Mouse (Mus musculus) thymus, adult 18-20 months (tissue): ENCODE data around the gene Pik3c2b.

ENCODE experiments used
- DNase-seq, 2 experiments: peaks; one replicate each; pipeline ENCODE4 v3.0.0; 2022; ENCODE audit warnings: mixed read lengths in 2 of 2

The Pik3c2b gene

DNA sequence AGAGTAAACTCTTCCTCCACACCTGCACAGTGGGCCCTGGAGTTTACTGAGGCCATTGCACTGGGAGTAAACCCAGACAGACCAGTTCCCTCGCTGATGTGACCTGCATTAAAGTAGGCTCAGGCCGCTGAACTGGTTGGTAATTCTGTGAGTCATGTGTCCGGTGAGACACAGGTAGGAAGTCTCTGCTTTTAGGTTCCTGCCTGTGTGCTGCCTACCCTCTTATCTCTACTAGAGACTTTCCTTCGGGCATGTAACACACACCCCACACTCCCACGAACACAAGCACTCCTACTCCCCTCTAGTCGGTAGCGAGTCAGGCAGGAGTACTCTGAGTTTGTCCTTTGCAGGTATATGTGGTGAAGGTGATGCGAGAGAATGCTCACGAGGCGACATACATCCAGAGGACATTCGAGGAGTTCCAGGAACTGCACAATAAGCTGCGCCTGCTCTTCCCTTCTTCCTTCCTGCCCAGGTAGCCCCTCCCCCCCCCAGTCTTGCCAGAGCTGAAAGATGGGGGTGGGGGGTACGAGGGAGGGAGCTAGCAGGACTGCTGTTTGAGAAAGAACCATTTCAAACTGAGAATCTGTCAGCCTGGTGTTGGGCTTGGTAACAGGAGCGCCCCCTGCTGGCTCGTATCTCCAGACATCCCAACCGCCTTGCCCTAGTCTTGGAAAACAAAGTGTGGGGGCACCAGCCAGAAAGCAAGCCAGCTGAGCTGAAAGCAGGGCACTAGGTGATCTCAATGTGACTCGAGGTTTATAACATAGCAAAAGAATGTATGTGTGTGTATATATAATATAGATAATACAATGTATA is 55.7 kb downstream of the Pik3c2b start:
- DNase-seq = peak; percentile 43 to 44

DNA sequence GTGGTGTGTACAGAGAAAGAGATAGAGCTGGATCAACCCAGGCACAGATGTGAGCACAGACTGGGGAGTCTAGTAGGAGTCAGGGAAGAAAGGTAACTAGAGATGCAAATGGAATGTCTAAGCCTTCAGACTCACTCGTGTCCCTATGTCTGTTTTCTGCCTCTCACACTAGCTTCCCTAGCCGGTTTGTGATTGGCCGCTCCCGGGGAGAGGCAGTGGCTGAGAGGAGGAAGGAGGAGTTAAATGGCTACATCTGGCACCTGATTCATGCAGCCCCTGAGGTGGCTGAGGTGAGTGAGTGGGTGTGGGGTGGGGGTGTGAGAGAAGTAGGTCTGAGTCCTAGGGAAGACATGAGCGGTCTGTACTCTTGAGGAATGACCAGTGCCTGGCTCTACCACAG is 56.6 kb downstream of the Pik3c2b start:
- DNase-seq = no peak

DNA sequence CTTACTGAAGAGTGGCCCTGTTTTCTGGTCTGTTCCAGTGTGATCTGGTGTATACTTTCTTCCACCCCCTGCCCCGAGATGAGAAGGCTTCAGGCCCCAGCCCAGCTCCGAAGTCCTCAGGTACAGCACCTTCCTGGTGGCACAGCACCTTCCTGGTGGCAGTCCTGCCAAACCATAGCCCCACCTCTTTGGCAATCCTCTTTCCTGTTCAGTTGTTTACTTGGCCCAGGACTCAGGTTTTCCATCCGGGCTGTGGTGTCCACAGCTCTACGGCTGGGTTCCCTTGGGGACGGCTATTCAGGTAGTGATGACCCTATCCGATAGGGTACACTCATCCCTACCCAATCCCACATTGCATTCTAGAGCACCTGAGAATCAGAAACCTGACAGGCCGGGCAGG is 57.8 kb downstream of the Pik3c2b start:
- no peak for DNase-seq

DNA sequence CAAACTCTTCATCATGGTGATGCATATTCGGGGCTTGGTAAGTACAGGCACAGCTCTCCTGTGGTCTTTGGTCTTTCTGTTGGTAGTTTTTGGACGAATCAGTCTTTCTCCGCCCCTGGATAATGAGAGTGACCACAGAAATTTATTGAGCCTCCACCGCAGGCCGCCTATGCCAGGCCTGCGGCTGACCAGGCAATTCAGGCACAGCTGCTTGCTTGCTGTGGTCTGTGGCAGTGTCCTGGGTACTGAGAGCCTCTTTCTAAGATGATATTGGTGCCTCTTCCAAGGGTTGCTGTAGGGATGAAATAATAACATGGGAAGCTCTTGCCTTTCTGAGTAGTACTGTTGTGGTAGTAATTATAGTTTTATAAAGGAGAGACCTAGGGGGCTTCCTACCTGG is 58.4 kb downstream of the Pik3c2b start:
- DNase-seq = no peak

DNA sequence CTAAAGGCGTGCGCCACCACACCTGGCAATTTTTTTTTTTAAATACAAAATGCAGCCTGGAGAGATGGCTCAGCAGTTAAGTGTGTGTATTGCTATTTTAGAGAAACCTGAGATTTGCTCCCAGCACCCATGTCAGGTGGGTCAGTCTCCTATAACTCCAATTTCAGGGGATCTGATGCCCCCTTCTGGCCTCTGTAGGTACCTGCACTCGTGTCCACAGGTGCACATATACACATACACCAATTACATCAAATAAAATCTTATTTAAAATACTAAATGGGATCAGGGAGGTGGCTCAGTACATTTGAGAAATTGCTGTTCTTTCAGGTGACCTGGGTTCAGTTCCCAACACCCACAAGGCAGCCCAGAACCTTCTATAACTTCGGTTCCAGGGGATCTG is 70.6 kb downstream of the Pik3c2b start:
- DNase-seq = no peak

DNA sequence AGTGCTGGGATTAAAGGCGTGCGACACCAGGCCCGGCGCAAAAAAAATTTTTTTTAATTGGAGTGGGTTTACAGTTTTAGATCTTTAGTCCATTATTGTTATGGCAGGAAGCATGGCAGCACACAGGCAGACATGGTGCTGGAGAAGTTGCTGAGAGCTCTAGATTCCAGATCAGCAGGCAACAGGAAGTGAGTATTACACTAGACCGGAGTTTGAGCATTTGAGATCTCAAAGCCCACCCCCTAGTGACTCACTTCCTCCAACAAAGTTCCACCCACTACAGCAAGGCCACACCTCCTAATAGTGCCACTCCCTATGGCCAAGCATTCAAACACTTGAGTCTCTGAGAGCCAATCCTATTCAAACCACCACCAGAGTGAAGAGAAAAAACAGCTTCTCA is 72.7 kb downstream of the Pik3c2b start:
- DNase-seq = no peak

DNA sequence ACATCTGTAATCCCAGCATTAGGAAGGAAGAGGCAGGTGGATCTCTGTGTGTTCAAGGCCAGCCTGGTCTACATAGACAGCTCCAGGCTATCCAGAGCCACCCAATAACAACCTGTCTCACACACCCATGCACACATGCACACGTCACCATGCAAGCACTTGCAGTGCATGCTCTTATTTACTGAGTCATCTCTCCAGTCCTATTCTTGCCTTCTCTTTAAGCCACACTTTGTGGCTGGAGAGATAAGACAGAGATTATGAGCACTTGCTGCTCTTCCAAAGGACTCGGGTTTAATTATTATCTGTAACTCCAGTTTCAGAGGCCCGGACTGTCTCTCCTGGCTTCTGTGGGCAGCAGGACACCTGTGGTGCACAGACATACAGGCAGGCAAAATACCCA is 73.4 kb downstream of the Pik3c2b start:
- no peak for DNase-seq

DNA sequence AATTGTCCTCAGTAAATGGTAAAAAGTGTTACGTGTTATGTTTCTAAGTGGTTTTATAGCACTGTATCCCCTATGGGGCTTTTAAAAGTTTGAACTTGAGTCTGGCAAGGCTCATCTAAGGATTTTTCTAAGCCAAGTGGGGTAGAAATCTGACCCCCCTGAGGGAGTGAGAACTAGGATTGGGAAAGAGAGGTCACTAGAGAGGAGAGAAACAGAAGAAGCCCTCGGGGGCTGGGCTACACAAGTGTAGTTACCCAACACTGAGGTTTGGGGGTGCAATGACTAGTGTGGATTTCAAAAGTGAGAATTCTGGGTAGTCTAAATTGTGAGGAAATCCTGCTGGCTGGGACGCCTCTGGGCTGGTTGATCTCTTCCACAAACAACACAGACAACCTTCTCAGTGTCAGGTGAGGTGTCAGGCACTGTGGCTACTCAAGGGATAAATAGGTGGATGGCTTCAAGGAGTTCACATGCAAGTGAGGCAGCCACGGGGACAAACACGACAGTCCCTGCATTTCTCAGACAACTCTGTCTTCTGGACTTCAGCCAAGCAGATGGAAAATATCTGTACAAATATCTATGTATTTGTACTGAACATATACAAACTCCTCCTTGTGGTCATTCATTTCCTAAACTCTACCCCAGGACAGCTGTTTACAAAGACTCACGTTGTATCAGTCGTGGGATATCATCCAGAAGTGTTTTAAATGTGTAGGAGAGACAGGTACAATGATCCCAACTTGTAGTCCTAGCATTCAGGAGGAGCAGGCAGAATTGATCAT is 74.7 kb downstream of the Pik3c2b start:
- no peak for DNase-seq

DNA sequence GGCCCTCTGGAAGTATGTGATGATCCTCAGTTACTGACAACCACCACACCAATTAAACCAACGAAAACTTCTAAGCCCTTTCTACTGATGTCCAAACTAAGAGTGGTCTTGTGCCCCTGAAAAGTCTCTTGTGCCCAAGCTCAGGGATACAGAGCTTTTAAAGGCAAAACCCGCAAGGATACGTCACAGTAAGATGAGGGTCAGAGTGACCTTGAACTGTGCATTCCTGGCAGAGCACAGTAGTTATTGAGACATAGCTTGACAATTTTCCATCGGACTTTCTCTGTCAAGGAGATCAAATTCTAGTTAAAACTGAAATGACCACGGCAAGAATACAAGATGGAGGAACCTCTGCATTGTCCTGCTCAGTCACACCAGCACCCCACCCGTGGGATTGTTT is 75.8 kb downstream of the Pik3c2b start:
- no peak for DNase-seq

DNA sequence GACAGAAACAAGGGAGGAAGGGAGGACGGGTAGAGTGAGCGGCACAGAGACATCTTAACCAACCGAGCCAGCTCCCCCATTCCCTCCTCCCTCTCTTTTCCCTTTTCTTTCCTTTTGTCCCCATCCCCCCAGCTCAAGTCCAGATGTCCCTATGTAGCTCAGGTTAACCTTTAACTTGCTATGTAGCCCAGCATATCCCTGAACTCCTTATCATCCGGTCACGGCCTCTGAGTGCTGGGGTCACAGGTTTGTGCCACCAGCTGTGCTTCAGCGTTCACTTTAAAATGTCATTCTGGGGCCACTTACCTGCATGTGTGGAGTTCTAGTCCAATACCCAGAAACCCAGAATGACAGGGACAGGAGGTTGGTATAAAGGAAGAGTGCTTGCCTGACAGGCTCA is 78.7 kb downstream of the Pik3c2b start:
- no peak for DNase-seq

DNA sequence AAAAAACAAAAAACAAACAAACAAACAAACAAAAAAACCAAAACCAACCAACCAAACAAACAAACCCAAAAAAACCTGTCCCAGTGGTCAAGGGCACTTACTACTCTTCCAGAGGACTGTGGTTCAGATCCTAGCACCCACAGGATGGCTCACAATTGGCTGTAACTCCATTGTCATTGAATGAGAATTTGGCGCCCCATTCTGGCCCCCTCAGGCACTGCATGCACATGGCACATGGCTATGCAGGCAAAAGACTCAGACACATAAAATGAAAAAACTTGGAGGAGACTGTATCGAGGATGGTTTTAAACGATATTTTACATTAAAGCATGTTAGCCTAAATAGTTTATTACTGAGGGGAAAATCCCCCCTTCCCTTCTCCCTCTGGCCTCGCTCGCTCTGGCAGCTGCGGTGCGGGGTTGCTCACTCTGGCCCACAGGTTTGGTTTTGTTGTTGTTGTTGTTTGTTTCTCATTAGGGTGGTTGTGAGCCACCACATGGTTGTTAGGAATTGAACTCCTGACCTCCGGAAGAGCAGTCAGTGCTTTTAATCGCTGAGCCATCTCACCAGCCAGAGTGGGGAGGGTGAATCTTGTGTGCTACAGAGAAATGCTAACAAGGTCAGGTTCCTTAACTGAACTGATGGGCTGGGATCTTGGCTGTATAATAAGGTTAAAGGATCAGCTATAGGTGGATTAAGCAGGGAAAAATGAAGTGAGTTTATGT is 80.3 kb downstream of the Pik3c2b start:
- no peak for DNase-seq

DNA sequence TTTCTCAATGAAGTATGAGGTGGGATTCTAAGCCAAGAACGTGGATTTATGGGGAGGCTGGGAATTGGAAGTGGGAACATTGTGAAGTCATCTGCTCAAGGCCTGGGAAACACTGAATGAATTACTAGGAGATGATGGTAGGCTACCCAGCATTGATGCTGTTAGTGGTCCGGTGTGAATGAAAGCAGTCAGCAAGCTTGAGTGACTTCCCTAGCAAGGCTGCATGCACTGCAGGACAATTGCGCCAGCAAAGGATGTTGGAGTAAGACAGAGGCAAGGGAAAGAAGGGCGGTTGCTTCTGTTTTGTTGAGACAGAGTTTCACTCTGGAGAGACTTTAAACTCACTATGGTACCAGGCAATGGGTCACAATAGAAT is 80.9 kb downstream of the Pik3c2b start:
- DNase-seq = no peak

DNA sequence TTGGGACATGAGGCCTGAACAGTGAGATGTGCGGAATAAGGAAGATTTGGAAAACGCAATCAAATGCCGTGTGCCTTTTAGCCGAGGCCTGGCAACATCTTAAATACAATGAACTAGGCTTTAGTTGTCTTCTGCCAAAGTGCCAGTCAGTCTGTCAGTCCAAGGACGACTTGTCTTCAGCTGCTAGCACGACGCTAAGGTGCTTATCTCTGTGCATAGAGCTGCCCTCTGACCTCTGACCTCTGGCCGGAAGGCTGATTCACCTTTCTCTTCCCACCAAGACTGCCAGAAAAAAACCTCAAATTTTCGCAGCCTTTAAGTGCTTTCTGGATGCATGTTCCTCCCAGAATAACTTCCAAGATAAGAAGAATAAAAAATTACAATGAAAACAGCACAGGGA is 81.9 kb downstream of the Pik3c2b start:
- no peak for DNase-seq

DNA sequence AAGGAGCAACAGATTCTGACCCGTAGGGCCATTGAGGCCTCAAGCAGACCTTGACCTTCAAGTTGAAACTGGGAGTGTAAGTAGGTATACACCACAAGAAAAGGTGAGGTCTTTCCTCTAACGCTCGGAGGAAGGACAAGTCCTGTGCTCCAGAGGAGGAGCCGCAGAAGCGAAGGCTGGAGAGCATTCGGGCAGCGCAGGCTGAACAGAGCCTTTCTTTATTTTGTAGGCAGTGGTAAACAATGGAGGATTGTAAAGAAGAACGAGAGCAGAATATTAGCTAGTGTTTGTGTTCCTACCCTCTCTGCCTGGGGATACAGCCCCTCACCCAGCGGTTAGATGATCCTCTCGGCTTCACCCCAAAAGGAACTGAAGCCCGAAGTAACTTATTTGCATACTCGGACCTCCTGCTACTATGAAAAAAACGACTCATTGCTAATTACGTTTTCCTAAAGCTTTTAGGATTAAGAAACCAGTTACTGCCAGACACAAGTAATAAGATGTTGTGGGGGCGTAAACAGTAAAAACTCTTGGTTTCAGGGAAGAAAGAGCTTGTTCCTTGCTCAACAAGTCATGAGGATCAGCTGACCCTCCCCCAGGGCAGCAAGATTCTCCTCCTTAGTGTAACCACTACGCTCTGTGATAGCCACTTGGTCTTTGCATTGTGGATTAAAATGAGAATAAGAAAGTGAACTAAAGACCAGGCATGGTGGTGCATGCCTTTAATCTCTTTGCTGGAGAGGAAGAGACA is 84.2 kb downstream of the Pik3c2b start:
- no peak for DNase-seq

DNA sequence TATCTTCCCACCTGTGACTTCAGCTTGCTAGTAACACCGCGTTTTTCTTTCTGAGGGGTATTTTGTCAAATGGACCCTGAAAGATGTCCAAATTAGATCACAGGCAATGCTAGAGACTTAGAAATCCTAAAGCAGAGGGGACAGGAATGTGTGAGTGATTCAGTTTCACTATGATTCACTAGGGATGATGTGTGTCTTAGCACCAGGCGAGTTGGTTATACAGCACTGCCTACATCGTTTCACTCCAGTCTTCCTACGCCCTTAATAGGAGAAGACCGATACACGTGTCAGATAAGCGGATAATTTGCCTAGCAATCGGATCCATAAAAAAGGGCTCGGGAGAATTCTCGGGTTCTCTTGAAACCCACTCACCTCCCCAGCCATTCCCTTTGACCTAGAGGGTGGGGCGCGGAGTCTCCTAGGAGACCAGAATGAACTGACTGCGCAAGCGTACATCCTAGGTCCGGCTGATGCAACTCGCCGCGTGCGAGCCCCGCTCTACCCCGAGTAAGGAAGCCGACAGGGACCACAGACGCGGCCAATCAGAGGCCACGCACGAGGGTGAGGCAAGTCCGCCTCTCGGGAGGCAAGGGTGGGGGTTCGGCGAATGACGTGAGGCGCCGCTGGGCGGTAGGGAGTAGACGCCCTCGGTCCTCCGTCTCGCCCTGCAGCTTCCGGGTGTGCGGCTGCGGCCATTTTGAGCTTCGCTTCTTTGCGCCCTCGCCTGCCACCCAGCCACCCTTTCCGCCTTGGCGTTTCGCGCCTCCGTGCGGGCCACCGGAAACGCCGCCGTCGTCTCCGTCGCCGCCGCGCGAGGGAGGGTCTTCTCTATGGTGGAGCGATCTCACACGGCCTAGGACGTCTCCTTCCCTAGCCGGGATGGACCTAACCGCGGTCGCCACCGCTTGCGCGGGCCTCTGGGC is 85.4 kb downstream of the Pik3c2b start, which contains the start of gene Ppp1r15b:
Gene Ppp1r15b, plus strand, starts transcription at position 506 of the 923 bp plus-strand sequence.
- DNase-seq = peak; percentile 99

DNA sequence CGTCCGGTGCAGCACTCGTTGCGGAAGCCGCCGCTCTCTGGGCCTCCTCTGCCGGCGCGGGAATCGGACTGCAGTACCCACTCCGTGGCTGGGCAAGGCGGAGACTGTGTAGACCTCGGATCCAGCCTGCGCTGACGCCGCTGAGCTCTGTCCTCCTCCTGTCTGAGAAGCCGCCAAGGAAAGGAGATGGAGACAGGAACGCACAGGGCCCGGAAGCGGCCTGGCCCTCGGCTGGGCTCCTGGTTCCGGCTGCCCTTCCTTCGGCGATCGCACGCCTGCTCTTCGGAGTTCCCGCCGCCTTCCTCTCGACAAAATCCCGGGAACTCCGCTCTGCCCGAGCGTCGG is 86.1 kb downstream of the Pik3c2b start:
- no peak for DNase-seq

DNA sequence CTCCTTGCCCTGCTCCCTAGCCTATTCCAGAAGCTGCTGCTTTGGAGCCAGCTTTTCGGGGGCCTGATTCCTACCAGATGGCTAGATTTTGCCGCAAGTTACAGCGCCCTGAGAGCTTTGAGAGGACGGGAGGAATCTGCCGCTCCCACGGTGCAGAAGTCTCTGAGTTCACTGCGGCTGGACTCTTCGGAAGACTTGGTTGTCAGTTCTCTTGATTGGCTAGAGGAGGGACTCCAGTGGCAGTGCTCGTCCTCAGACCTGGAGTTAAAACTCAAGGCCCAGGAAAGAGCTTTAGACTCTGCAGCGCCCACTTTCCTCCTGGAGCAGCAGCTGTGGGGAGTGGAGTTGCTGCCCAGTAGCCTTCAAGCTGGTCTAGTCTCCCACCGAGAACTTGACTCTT is 86.5 kb downstream of the Pik3c2b start:
- DNase-seq = peak in 1 of 2 experiments; percentile 10

DNA sequence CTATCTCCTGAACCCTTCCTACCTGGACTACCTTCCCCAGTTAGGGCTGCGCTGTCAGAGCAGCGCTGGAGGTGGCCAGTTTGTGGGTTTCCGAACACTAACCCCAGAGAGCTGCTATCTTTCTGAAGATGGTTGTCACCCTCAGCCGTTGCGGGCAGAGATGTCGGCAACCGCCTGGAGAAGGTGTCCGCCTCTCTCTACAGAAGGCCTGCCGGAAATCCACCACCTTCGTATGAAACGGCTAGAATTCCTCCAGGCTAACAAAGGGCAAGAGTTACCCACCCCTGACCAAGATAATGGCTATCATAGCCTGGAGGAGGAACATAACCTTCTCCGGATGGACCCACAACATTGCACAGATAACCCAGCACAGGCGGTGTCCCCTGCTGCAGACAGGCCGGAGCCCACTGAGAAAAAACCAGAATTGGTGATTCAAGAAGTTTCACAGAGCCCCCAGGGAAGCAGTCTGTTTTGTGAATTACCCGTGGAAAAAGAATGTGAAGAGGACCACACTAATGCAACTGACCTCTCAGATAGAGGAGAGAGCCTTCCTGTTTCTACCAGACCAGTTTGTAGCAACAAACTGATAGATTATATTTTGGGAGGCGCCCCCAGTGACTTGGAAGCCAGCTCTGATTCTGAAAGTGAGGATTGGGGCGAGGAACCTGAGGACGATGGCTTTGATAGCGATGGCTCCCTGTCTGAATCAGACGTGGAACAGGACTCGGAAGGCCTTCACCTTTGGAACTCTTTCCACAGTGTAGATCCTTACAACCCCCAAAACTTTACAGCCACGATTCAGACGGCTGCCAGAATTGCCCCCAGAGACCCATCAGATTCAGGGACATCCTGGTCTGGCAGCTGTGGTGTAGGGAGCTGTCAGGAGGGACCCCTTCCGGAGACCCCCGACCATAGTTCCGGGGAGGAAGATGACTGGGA is 87.2 kb downstream of the Pik3c2b start:
- DNase-seq = peak; percentile 9 to 21

DNA sequence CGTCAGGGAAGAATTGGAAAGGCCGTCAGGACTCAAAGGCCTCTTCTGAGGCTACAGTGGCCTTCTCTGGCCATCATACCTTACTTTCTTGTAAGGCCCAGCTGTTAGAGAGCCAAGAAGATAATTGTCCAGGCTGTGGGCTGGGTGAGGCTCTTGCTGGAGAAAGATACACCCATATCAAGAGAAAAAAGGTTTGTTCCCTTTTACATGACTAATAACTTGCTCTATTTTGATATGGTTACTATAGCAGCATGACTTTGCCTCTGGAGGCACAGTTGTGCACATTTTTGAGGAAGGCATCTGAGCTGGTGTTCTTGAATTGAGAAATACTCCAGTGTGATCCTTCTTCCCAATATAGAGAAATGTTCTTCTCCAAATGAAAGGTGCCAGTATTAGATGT is 88.0 kb downstream of the Pik3c2b start:
- no peak for DNase-seq

DNA sequence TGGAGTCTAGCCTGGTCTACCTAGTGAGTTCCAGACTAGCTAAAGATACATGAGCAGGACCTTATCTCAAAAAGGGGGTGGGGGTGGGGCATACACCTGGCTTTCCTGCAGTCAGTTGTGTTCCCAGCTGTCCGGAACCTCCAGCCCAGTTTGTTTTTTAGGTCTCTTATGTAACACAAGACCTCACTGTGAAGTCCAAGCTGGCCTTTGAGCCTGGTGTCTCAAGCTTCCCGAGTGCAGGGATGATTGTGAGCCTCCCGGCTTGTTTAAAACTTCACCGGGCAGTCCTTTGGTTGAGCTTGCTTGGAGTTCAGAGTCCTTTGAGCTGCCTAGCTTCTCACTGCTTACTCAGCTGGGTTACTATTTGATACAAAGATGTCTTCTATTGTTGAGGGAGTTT is 88.6 kb downstream of the Pik3c2b start:
- DNase-seq = no peak

DNA sequence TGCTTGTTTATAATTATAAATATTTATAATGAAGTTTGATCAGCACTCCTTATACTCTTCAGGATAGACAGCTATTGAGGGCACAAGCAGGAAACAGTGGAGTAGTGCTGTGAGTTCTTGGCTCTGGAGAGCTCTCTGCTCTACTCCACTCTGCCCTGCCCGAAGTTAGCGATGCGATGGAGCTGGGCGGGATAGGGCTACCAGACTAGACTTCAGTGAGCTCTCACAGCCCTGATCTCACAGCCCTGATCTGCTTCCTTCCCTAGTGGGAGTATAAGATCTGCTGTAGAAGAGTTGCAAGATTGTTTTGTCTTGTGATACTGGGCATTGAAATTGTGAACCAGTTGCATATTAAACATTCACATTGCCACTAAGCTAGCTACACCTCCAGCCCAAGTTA is 89.4 kb downstream of the Pik3c2b start:
- no peak for DNase-seq
